Mouse (Mus musculus): ENCODE data around the gene Nsun7. TPM values are rescaled to one million over a fixed set of nuclear protein-coding genes. Genes with fewer than 3 reads are reported as not detected.
A peak's percentile ranks its signal among the peaks of the same experiment; 100 is the strongest.

Nsun7 gene
- polyA plus RNA-seq, 1 experiment from 2014 or later: 0.24 TPM

GRCm38 (mm10) chr5:66319341-66319740 lies 59.6 kb downstream of the Nsun7 start:
- Histone ChIP-seq H3K9ac (ENCODE audit: low read length) (peak overlapping the region; percentile 16; the same call in 1 of the 2 replicates), H3K9me3 (ENCODE audit: control insufficient read depth, low read length) (no peaks in the 10 kb centered on the region), H3K4me2 (ENCODE audit: low read length) (peak overlapping the region; percentile 49), H3K4me3 (ENCODE audit: control insufficient read depth in 1 of 2, insufficient read depth in 1 of 2, low read depth in 1 of 2, low read length in 2 of 2) (no peak overlapping the region), H3K36me3 (ENCODE audit: control insufficient read depth, insufficient read depth, low read length) (no peaks in the 10 kb centered on the region), H3K27ac (replicated peaks in 1 of 2; ENCODE audit: control insufficient read depth in 1 of 2, insufficient read depth in 1 of 2, low read depth in 2 of 2, low read length in 2 of 2) (peak overlapping the region in 1 of 2 experiments; percentile 53; a peak in 2 of 4 replicates), H3K4me1 (ENCODE audit: control insufficient read depth in 2 of 2, insufficient read depth in 2 of 2, low read length in 2 of 2) (peaks cover 21 to 32% of the 10 kb centered on the region in 2 experiments), H3K27me3 (ENCODE audit: control insufficient read depth, insufficient read depth, low read length) (no peaks in the 10 kb centered on the region)
- ATAC-seq (ENCODE audit: insufficient number of reproducible peaks, insufficient read depth, low FRiP score, low read depth): no peak
- WGBS: 69% methylated on average over 6 of the region's 6 CpGs

GRCm38 (mm10) chr5:66319827-66320404 lies 60.2 kb downstream of the Nsun7 start:
- Histone ChIP-seq H3K27me3 (ENCODE audit: control insufficient read depth, insufficient read depth, low read length) (no peaks in the 10 kb centered on the region), H3K4me2 (ENCODE audit: low read length) (peak overlapping the region; percentile 49), H3K9ac (ENCODE audit: low read length) (peak overlapping the region; percentile 34; the same call in 1 of the 2 replicates), H3K9me3 (ENCODE audit: control insufficient read depth, low read length) (no peaks in the 10 kb centered on the region), H3K4me3 (ENCODE audit: control insufficient read depth in 1 of 2, insufficient read depth in 1 of 2, low read depth in 1 of 2, low read length in 2 of 2) (no peak overlapping the region), H3K27ac (replicated peaks in 1 of 2; ENCODE audit: control insufficient read depth in 1 of 2, insufficient read depth in 1 of 2, low read depth in 2 of 2, low read length in 2 of 2) (peak overlapping the region; percentile 12 to 53), H3K36me3 (ENCODE audit: control insufficient read depth, insufficient read depth, low read length) (no peaks in the 10 kb centered on the region), H3K4me1 (ENCODE audit: control insufficient read depth in 2 of 2, insufficient read depth in 2 of 2, low read length in 2 of 2) (peaks cover 26 to 37% of the 10 kb centered on the region in 2 experiments)
- WGBS: 33% methylated on average over 14 of the region's 14 CpGs
- ATAC-seq (ENCODE audit: insufficient number of reproducible peaks, insufficient read depth, low FRiP score, low read depth): no peak

- Histone ChIP-seq H3K4me2 (ENCODE audit: low read length) (peak overlapping the region; percentile 63), H3K4me3 (ENCODE audit: control insufficient read depth in 1 of 2, insufficient read depth in 1 of 2, low read depth in 1 of 2, low read length in 2 of 2) (peak overlapping the region; percentile 7 to 19), H3K9me3 (ENCODE audit: control insufficient read depth, low read length) (no peaks in the 10 kb centered on the region), H3K36me3 (ENCODE audit: control insufficient read depth, insufficient read depth, low read length) (no peaks in the 10 kb centered on the region), H3K4me1 (ENCODE audit: control insufficient read depth in 2 of 2, insufficient read depth in 2 of 2, low read length in 2 of 2) (peaks cover 29 to 48% of the 10 kb centered on the region in 2 experiments), H3K27ac (replicated peaks in 1 of 2; ENCODE audit: control insufficient read depth in 1 of 2, insufficient read depth in 1 of 2, low read depth in 2 of 2, low read length in 2 of 2) (peak overlapping the region; percentile 83 to 92), H3K9ac (ENCODE audit: low read length) (peak overlapping the region; percentile 50), H3K27me3 (ENCODE audit: control insufficient read depth, insufficient read depth, low read length) (no peaks in the 10 kb centered on the region)
- no peak for ATAC-seq (ENCODE audit: insufficient number of reproducible peaks, insufficient read depth, low FRiP score, low read depth)
- 54% methylated on average over 4 of the region's 4 CpGs for WGBS
These were observed 63.4 kb downstream of the Nsun7 start for GRCm38 (mm10) chr5:66323131-66323530.

GRCm38 (mm10) chr5:66323603-66324002 lies 63.9 kb downstream of the Nsun7 start:
- no peaks in the 10 kb centered on the region for H3K9me3 ChIP-seq (ENCODE audit: control insufficient read depth, low read length)
- peak overlapping the region; percentile 83 to 92 for H3K27ac ChIP-seq (replicated peaks in 1 of 2; ENCODE audit: control insufficient read depth in 1 of 2, insufficient read depth in 1 of 2, low read depth in 2 of 2, low read length in 2 of 2)
- peak overlapping the region; percentile 63 for H3K4me2 ChIP-seq (ENCODE audit: low read length)
- no peaks in the 10 kb centered on the region for H3K36me3 ChIP-seq (ENCODE audit: control insufficient read depth, insufficient read depth, low read length)
- peak; percentile 64 for ATAC-seq (ENCODE audit: insufficient number of reproducible peaks, insufficient read depth, low FRiP score, low read depth)
- H3K4me3 ChIP-seq (ENCODE audit: control insufficient read depth in 1 of 2, insufficient read depth in 1 of 2, low read depth in 1 of 2, low read length in 2 of 2): peak overlapping the region; percentile 7 to 19
- 16% methylated on average over 11 of the region's 11 CpGs for WGBS
- peaks cover 32 to 52% of the 10 kb centered on the region in 2 experiments for H3K4me1 ChIP-seq (ENCODE audit: control insufficient read depth in 2 of 2, insufficient read depth in 2 of 2, low read length in 2 of 2)
- no peaks in the 10 kb centered on the region for H3K27me3 ChIP-seq (ENCODE audit: control insufficient read depth, insufficient read depth, low read length)
- H3K9ac ChIP-seq (ENCODE audit: low read length): peak overlapping the region; percentile 50

GRCm38 (mm10) chr5:66326395-66326794 lies 66.7 kb downstream of the Nsun7 start:
- no peak overlapping the region for H3K4me2 ChIP-seq (ENCODE audit: low read length)
- H3K27ac ChIP-seq (replicated peaks in 1 of 2; ENCODE audit: control insufficient read depth in 1 of 2, insufficient read depth in 1 of 2, low read depth in 2 of 2, low read length in 2 of 2): no peak overlapping the region
- no peaks in the 10 kb centered on the region for H3K36me3 ChIP-seq (ENCODE audit: control insufficient read depth, insufficient read depth, low read length)
- ATAC-seq (ENCODE audit: insufficient number of reproducible peaks, insufficient read depth, low FRiP score, low read depth): no peak
- 78% methylated on average over 7 of the region's 7 CpGs for WGBS
- peaks cover 26 to 51% of the 10 kb centered on the region in 2 experiments for H3K4me1 ChIP-seq (ENCODE audit: control insufficient read depth in 2 of 2, insufficient read depth in 2 of 2, low read length in 2 of 2)
- no peaks in the 10 kb centered on the region for H3K9me3 ChIP-seq (ENCODE audit: control insufficient read depth, low read length)
- no peaks in the 10 kb centered on the region for H3K27me3 ChIP-seq (ENCODE audit: control insufficient read depth, insufficient read depth, low read length)
- H3K4me3 ChIP-seq (ENCODE audit: control insufficient read depth in 1 of 2, insufficient read depth in 1 of 2, low read depth in 1 of 2, low read length in 2 of 2): no peak overlapping the region
- H3K9ac ChIP-seq (ENCODE audit: low read length): no peak overlapping the region

- WGBS: 31% methylated on average over 19 of the region's 19 CpGs
These were observed 68.4 kb downstream of the Nsun7 start for GRCm38 (mm10) chr5:66327949-66328726.

GRCm38 (mm10) chr5:66328766-66329165 lies 69.1 kb downstream of the Nsun7 start:
- H3K9me3 ChIP-seq (ENCODE audit: control insufficient read depth, low read length): no peaks in the 10 kb centered on the region
- H3K4me1 ChIP-seq (ENCODE audit: control insufficient read depth in 2 of 2, insufficient read depth in 2 of 2, low read length in 2 of 2): peaks cover 14 to 33% of the 10 kb centered on the region in 2 experiments
- no peak for ATAC-seq (ENCODE audit: insufficient number of reproducible peaks, insufficient read depth, low FRiP score, low read depth)
- H3K27ac ChIP-seq (replicated peaks in 1 of 2; ENCODE audit: control insufficient read depth in 1 of 2, insufficient read depth in 1 of 2, low read depth in 2 of 2, low read length in 2 of 2): no peak overlapping the region
- H3K27me3 ChIP-seq (ENCODE audit: control insufficient read depth, insufficient read depth, low read length): no peaks in the 10 kb centered on the region
- H3K4me2 ChIP-seq (ENCODE audit: low read length): peak overlapping the region; percentile 53
- no peak overlapping the region for H3K4me3 ChIP-seq (ENCODE audit: control insufficient read depth in 1 of 2, insufficient read depth in 1 of 2, low read depth in 1 of 2, low read length in 2 of 2)
- 67% methylated on average over 7 of the region's 7 CpGs for WGBS
- no peak overlapping the region for H3K9ac ChIP-seq (ENCODE audit: low read length)
- no peaks in the 10 kb centered on the region for H3K36me3 ChIP-seq (ENCODE audit: control insufficient read depth, insufficient read depth, low read length)

More at GRCm38 (mm10) chr5:66327949-66328726, 68.4 kb downstream of the Nsun7 start:
- no peak for ATAC-seq (ENCODE audit: insufficient number of reproducible peaks, insufficient read depth, low FRiP score, low read depth)
- Histone ChIP-seq H3K9me3 (ENCODE audit: control insufficient read depth, low read length) (no peaks in the 10 kb centered on the region), H3K4me3 (ENCODE audit: control insufficient read depth in 1 of 2, insufficient read depth in 1 of 2, low read depth in 1 of 2, low read length in 2 of 2) (no peak overlapping the region), H3K4me1 (ENCODE audit: control insufficient read depth in 2 of 2, insufficient read depth in 2 of 2, low read length in 2 of 2) (peaks cover 19 to 38% of the 10 kb centered on the region in 2 experiments), H3K9ac (ENCODE audit: low read length) (no peak overlapping the region), H3K36me3 (ENCODE audit: control insufficient read depth, insufficient read depth, low read length) (no peaks in the 10 kb centered on the region), H3K27me3 (ENCODE audit: control insufficient read depth, insufficient read depth, low read length) (no peaks in the 10 kb centered on the region), H3K4me2 (ENCODE audit: low read length) (peak overlapping the region; percentile 53), H3K27ac (replicated peaks in 1 of 2; ENCODE audit: control insufficient read depth in 1 of 2, insufficient read depth in 1 of 2, low read depth in 2 of 2, low read length in 2 of 2) (no peak overlapping the region)

All from heart, embryonic 14.5 days (tissue).